Mouse (Mus musculus) spleen, adult 2 months (tissue): ENCODE measurements at regions not wholly inside any gene's neighbourhood (a gene's known extent, or its start where the extent isn't known, plus 50 kb on each side); places are given as distances from the start of the nearest gene placed in this dataset.

Source experiments
- DNase-seq, 2 experiments: peaks; one replicate each; pipeline versions ENCODE4 v3.0.0 to v3.0.0-alpha.2; 2012 to 2021; ENCODE audit warnings: low spot score in 2 of 2, low read depth in 1 of 2
- H3K27ac ChIP-seq: fragments of 200-500 bp; 2 replicates; pipeline ENCODE4 v1.5.1; 2012; ENCODE audit warnings: low read length, inconsistent platforms; ENCODE audit not compliant: insufficient read depth
- H3K27me3 ChIP-seq: fragments of 200-500 bp; 2 replicates; pipeline ENCODE4 v1.6.1; 2012; ENCODE audit warnings: mild to moderate bottlenecking, moderate library complexity, low read length, inconsistent platforms; ENCODE audit not compliant: control insufficient read depth, insufficient read depth
- H3K36me3 ChIP-seq: fragments of 200-500 bp; 2 replicates; pipeline ENCODE4 v1.6.1; 2012; ENCODE audit warnings: mild to moderate bottlenecking, low read length, inconsistent platforms; ENCODE audit not compliant: control insufficient read depth, insufficient read depth
- H3K4me1 ChIP-seq: fragments of 200-500 bp; 2 replicates; pipeline ENCODE4 v1.6.1; 2011; ENCODE audit warnings: inconsistent platforms; ENCODE audit not compliant: control insufficient read depth, insufficient read depth, insufficient read length
- H3K4me3 ChIP-seq: fragments of 200-500 bp; 2 replicates; pipeline ENCODE4 v1.5.1; 2011; ENCODE audit warnings: mild to moderate bottlenecking, inconsistent platforms; ENCODE audit not compliant: insufficient read depth, insufficient read length; ENCODE audit errors: extremely low read depth
- CTCF ChIP-seq: fragments of 200-500 bp; IDR thresholded peaks from 2 replicates; pipeline ENCODE4 v1.5.1; 2011; ENCODE audit warnings: mild to moderate bottlenecking, inconsistent platforms; ENCODE audit not compliant: insufficient read depth, insufficient read length, insufficient replicate concordance; ENCODE audit errors: extremely low read depth
- POLR2A ChIP-seq: fragments of 200-500 bp; IDR thresholded peaks from 2 replicates; pipeline ENCODE4 v1.6.1; 2011; ENCODE audit warnings: low read depth, low read length, inconsistent platforms
- WGBS: fragments of 180-500 bp; shearing (Covaris S2); methylation state at CpG from one replicate; pipeline ENCODE4 v1.1.7; 2018; 5-methylcytosine and 5-hydroxymethylcytosine counted together

- TF ChIP-seq CTCF (no peak), POLR2A (no peak)
- Histone ChIP-seq H3K36me3 (no peaks in the 10 kb centered on the region), H3K4me1 (no peaks in the 10 kb centered on the region), H3K27me3 (no peaks in the 10 kb centered on the region), H3K4me3 (no peak overlapping the region), H3K27ac (no peak overlapping the region)
- WGBS: 74% methylated on average over 5 of the region's 5 CpGs
- no peak for DNase-seq
Observed at GRCm38 (mm10) chr6:52410711-52411110, 97.4 kb downstream of the Evx1 start.

GRCm38 (mm10) chr6:52411302-52411701 is 98.0 kb downstream of the Evx1 start:
- H3K36me3 ChIP-seq: no peaks in the 10 kb centered on the region
- no peaks in the 10 kb centered on the region for H3K27me3 ChIP-seq
- no peak for DNase-seq
- no peak overlapping the region for H3K4me3 ChIP-seq
- H3K4me1 ChIP-seq: no peaks in the 10 kb centered on the region
- no peak overlapping the region for H3K27ac ChIP-seq
- TF ChIP-seq POLR2A (no peak), CTCF (no peak)
- WGBS: 87% methylated on average over 2 of the region's 2 CpGs

GRCm38 (mm10) chr6:52413639-52414038 is 100.3 kb downstream of the Evx1 start:
- no peaks in the 10 kb centered on the region for H3K36me3 ChIP-seq
- no peaks in the 10 kb centered on the region for H3K4me1 ChIP-seq
- TF ChIP-seq CTCF: no peak
- WGBS: 90% methylated on average over 4 of the region's 4 CpGs
- H3K27me3 ChIP-seq: no peaks in the 10 kb centered on the region
- DNase-seq: no peak
- H3K27ac ChIP-seq: no peak overlapping the region
- no peak overlapping the region for H3K4me3 ChIP-seq

GRCm38 (mm10) chr6:52415341-52415946 is 102.1 kb downstream of the Evx1 start:
- no peak for DNase-seq
- 61% methylated on average over 14 of the region's 14 CpGs for WGBS
- Histone ChIP-seq H3K4me1 (no peaks in the 10 kb centered on the region), H3K27me3 (no peaks in the 10 kb centered on the region), H3K4me3 (no peak overlapping the region), H3K36me3 (no peaks in the 10 kb centered on the region), H3K27ac (no peak overlapping the region)
- TF ChIP-seq CTCF: no peak
- TF ChIP-seq POLR2A: no peak

- H3K4me3 ChIP-seq: no peak overlapping the region
- TF ChIP-seq CTCF: no peak
- no peak for DNase-seq
- no peak overlapping the region for H3K27ac ChIP-seq
- H3K4me1 ChIP-seq: no peaks in the 10 kb centered on the region
- H3K36me3 ChIP-seq: no peaks in the 10 kb centered on the region
- H3K27me3 ChIP-seq: no peaks in the 10 kb centered on the region
- 91% methylated on average over 3 of the region's 3 CpGs for WGBS
Observed at GRCm38 (mm10) chr6:52416491-52416890, 103.2 kb downstream of the Evx1 start.

DNA sequence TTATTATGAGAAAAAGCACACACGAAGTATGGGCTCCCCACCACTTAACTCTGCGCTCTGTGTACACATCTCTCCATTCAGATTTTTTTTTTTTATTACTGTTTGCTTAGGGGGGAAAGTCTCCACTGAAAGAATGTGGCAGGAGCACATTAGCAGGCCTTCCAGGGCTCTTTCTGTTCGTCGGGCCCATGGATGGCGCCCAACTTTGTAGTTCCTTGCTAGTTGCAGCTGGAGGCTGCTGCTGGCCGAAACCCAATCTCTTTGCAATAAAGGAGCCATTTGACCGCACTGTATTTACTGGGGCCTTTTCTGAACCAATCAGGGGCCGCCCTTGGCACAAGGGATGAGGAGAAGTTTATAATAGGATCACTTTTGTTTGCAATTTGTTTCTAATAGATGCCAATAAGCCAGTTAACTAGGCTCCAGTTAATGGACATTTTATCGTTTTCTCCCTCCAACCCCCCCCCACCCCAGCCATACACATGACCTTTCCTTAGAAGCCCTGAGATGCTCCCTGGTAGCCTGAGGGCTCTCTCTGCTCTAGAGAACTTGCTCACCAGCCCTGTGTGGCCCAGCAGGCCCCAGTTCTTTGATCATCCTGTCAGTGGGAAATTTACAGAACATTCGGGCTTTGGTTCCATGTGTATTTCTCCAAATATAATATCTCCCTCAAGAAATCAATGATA is 104.3 kb downstream of the Evx1 start:
- Histone ChIP-seq H3K4me1 (no peaks in the 10 kb centered on the region), H3K4me3 (no peak overlapping the region), H3K27me3 (no peaks in the 10 kb centered on the region), H3K27ac (no peak overlapping the region), H3K36me3 (no peaks in the 10 kb centered on the region)
- no peak for DNase-seq
- 93% methylated on average over 10 of the region's 10 CpGs for WGBS
- no peak for TF ChIP-seq POLR2A
- TF ChIP-seq CTCF: no peak

DNA sequence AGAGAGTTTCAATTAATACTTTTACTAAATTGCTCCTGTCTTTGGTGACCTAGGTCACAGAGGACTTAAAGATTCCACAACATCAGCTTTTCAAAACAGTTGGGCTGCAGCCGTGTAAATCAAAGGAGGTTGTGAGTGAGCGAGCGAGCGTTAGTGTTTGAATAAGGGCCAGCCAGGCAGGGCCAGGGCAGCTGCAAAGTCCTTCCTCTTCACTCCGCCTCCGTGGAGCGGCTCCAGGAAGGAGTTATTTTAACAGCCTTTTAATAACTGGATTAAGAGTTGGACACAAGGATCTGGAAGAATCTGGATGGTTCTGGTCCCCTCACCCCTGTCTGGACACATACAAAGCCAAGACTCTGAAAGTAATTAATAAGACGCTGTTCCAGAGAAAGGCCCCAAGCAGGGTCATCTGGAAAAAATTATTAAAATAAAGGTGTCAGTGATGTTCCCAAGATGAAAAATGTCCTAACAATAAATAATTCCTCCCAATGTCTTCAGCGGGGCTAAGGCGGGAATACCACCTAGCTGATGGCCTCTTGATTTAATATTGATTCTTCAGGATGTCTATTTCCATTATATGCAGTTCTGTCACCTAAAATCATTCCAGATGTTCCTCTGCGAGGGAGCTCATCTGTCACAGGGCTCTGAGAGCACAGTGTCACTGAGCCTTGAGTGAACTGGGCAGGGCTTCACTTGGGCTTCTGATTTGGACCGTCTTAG is 105.3 kb downstream of the Evx1 start:
- no peak overlapping the region for H3K27ac ChIP-seq
- no peaks in the 10 kb centered on the region for H3K36me3 ChIP-seq
- no peaks in the 10 kb centered on the region for H3K4me1 ChIP-seq
- DNase-seq: no peak
- no peak overlapping the region for H3K4me3 ChIP-seq
- H3K27me3 ChIP-seq: no peaks in the 10 kb centered on the region
- WGBS: 83% methylated on average over 12 of the region's 12 CpGs
- TF ChIP-seq CTCF (no peak), POLR2A (no peak)
